Mouse (Mus musculus) olfactory bulb, adult 2 months (tissue): ENCODE measurements around the gene Cacna2d4. TPM values are rescaled to one million over a fixed set of nuclear protein-coding genes. Genes with fewer than 3 reads are reported as not detected.

ENCODE experiments used
- H3K27ac ChIP-seq: fragments of 200-500 bp; 2 replicates; pipeline ENCODE4 v1.5.1; 2012; ENCODE audit warnings: low read depth, low read length; ENCODE audit not compliant: insufficient read depth
- H3K4me1 ChIP-seq: fragments of 200-500 bp; 2 replicates; pipeline ENCODE4 v1.6.1; 2012; ENCODE audit warnings: low read length; ENCODE audit not compliant: control insufficient read depth, insufficient read depth
- H3K4me3 ChIP-seq: fragments of 200-500 bp; 2 replicates; pipeline ENCODE4 v1.5.1; 2012; ENCODE audit warnings: mild to moderate bottlenecking, low read depth, low read length, moderate library complexity; ENCODE audit not compliant: insufficient read depth
- CTCF ChIP-seq: fragments of 200-500 bp; IDR thresholded peaks from 2 replicates; pipeline ENCODE4 v1.5.1; 2012; ENCODE audit warnings: low read depth, mild to moderate bottlenecking, low read length, moderate library complexity; ENCODE audit not compliant: insufficient read depth
- POLR2A ChIP-seq: fragments of 200-500 bp; IDR thresholded peaks from 2 replicates; pipeline ENCODE4 v1.6.1; 2012; ENCODE audit warnings: mild to moderate bottlenecking, low read depth, low read length, moderate library complexity; ENCODE audit not compliant: insufficient read depth
- WGBS: fragments of 180-500 bp; shearing (Covaris S2); methylation state at CpG from one replicate; pipeline ENCODE4 v1.1.7; 2018; 5-methylcytosine and 5-hydroxymethylcytosine counted together
- polyA plus RNA-seq: library from polyadenylated mRNA; stranded (reverse); fragments of >200 nt; gene quantifications from 2 replicates; pipeline ENCODE4 v1.2.4, GENCODE M21; 2012; ENCODE audit warnings: low replicate concordance; ENCODE audit not compliant: missing spikeins, insufficient read depth, insufficient read length

The Cacna2d4 gene
- polyA plus RNA-seq, 1 experiment, result not detected

DNA sequence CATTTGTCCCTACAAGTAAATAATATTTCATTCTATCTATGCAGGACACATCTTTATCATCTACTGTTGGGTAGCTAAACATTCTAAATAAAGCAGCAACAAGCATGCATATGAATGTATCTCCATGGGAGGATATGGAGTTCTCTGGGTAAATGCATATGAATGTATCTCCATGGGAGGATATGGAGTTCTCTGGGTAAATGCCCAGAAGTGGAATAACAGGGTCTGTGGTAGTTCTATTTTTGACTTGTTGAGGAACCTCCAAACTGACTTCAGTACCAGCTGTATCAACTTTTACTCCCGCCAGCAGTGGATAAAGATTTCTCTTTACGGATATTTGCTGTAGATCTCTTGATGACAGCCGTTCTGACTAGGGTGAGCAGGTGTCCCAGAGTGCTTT, 12.3 kb downstream of the Cacna2d4 start:
- Histone ChIP-seq H3K27ac (no peak overlapping the region), H3K4me3 (no peak overlapping the region), H3K4me1 (no peaks in the 10 kb centered on the region)
- TF ChIP-seq POLR2A, result no peak
- no peak for TF ChIP-seq CTCF
- 80% methylated on average over 3 of the region's 3 CpGs for WGBS

- no peak overlapping the region for H3K4me3 ChIP-seq
- H3K4me1 ChIP-seq, result no peaks in the 10 kb centered on the region
- WGBS, result 91% methylated on average over 10 of the region's 10 CpGs
- no peak overlapping the region for H3K27ac ChIP-seq
- no peak for TF ChIP-seq POLR2A
- TF ChIP-seq CTCF, result no peak
Observed at GRCm38 (mm10) chr6:119249726-119250125, 13.4 kb downstream of the Cacna2d4 start.

- TF ChIP-seq CTCF (no peak), POLR2A (no peak)
- Histone ChIP-seq H3K4me1 (no peaks in the 10 kb centered on the region), H3K4me3 (no peak overlapping the region), H3K27ac (no peak overlapping the region)
- 82% methylated on average over 4 of the region's 4 CpGs for WGBS
Observed at GRCm38 (mm10) chr6:119251704-119252103, 15.4 kb downstream of the Cacna2d4 start.

DNA sequence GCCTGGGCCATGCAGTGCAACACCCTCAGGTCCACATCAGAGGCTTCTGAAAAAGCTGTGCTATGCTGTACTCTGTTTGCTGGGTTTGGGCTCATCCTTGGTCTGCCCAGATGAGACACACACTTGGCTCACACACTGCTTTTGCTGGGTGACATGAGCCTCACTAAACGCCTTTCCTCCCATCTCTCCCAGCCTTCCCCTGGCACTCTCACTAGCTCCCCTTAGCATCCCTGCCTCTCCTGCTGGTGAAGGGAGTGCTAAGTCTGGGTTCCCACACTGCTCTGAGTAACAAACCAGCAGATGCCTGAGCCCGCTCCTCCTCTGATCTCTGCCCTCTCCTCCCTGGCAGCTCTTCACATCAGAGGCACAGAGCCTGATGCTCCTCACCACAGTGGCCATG, 40.4 kb downstream of the Cacna2d4 start:
- peak overlapping the region; percentile 76 for H3K27ac ChIP-seq
- no peak overlapping the region for H3K4me3 ChIP-seq
- peaks cover 31% of the 10 kb centered on the region for H3K4me1 ChIP-seq
- TF ChIP-seq POLR2A (no peak), CTCF (no peak)
- WGBS, result 27% methylated on average over 2 of the region's 2 CpGs

- no peak for TF ChIP-seq POLR2A
- no peak for TF ChIP-seq CTCF
- Histone ChIP-seq H3K4me3 (no peak overlapping the region), H3K4me1 (peaks cover 21% of the 10 kb centered on the region), H3K27ac (no peak overlapping the region)
- WGBS, result 49% methylated on average over 9 of the region's 9 CpGs
Observed at GRCm38 (mm10) chr6:119280761-119281160, 44.4 kb downstream of the Cacna2d4 start.

- Histone ChIP-seq H3K4me3 (no peak overlapping the region), H3K27ac (no peak overlapping the region), H3K4me1 (no peaks in the 10 kb centered on the region)
- TF ChIP-seq POLR2A (no peak), CTCF (no peak)
- WGBS, result 100% methylated on average over 3 of the region's 3 CpGs
Observed at GRCm38 (mm10) chr6:119301310-119301709, 65.0 kb downstream of the Cacna2d4 start.

DNA sequence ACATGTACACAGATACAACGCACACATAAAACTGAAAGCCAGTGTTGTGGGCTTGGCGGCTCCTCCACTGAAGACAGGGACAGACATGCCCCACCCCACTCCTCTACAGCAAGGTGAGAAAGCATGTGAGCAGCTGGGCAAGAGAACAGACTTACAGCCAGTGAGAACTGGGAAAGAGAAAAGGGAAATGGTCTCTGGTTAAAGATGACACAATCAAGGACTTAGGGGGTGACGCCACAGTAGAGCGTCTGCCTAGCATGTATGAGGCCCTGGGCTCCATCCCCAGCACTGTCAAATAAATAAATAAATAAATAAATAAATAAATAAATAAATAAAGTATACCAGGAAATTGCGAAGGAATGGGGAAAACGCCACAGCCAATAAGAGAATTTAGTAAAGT, 67.0 kb downstream of the Cacna2d4 start:
- Histone ChIP-seq H3K4me1 (peaks cover 12% of the 10 kb centered on the region), H3K4me3 (no peak overlapping the region), H3K27ac (no peak overlapping the region)
- TF ChIP-seq POLR2A, result no peak
- no peak for TF ChIP-seq CTCF
- WGBS, result 93% methylated on average over 6 of the region's 6 CpGs

DNA sequence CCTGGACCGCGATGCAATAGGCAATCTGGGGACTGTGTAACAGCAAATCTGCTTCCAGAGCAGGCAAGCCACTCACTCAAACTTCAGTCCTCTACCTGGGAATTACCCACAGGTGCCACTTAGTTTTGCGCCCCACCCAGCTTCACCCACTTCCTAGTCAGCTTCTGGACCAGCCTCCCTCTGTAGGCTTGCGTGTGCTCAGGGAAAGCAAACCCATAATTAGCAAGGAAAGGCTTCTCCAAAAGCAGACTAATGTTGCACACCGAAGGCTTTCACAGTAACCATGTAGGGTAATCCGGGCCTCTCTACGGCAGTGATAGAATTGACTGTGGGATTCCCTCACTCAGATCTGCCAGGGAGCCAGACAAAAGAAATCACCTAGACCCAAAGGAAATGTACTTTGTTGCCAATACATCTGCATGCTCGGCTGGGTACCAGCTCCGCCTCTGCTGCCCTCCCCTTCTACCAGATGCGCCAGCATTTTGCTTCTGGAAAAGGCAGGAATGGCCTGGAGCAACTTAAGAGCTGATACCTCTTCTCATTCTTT, 71.6 kb downstream of the Cacna2d4 start:
- 28% methylated on average over 10 of the region's 10 CpGs for WGBS

DNA sequence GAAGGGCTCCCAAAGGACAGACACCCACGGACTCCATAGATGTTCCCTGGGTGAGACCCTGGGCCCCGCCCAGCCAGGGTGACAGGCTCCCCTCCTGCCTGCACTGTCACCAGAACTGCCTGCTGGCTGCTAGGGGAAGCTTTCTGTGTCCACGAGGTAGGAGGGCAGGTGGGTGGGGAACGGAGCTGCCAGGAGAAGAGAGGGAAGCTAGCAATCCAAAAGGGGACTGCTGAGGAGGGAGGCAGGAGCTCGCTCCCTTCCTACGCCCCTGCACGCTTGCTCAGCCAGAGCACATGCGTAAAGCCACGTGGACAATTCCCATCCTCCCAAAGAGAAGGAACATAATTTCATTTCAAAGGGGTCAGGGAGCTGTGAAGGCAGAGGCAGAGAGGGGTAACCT, 73.8 kb downstream of the Cacna2d4 start:
- Histone ChIP-seq H3K4me1 (peaks cover 60% of the 10 kb centered on the region), H3K27ac (peak overlapping the region; percentile 61), H3K4me3 (no peak overlapping the region)
- TF ChIP-seq POLR2A (no peak), CTCF (no peak)
- 39% methylated on average over 9 of the region's 9 CpGs for WGBS

More for the DNA sequence above, 71.6 kb downstream of the Cacna2d4 start:
- peaks cover 40% of the 10 kb centered on the region for H3K4me1 ChIP-seq
- no peak overlapping the region for H3K4me3 ChIP-seq
- TF ChIP-seq CTCF (no peak), POLR2A (no peak)
- H3K27ac ChIP-seq, result peak overlapping the region; percentile 63

DNA sequence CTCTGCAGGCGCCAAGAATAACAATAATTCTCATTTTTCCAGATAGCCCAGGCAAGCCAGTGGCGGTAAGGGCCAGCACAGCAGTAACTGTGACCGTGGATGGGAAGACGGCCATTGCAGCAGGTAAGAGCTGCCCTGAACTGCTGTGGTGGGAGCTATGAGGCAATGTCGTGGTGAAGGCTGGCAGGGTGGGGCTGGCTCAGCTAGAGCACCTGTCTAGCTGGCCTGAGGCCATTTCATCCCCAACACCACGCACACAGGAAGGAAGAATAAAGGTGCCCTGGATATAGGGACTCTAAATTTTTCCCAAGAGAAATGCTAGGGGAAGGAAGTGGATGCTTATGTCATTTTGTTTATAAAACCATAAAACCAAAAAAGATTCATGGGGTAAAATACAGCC, 76.1 kb downstream of the Cacna2d4 start:
- H3K4me1 ChIP-seq, result peaks cover 72% of the 10 kb centered on the region
- TF ChIP-seq POLR2A, result no peak
- no peak for TF ChIP-seq CTCF

More for the DNA sequence above, 76.1 kb downstream of the Cacna2d4 start:
- 90% methylated on average over 6 of the region's 6 CpGs for WGBS
- H3K4me3 ChIP-seq, result no peak overlapping the region
- no peak overlapping the region for H3K27ac ChIP-seq
